ENCODE assay signal across 30 mouse cellular contexts in genomic region chr16:36469367-36469766, GRCm38 (mm10). TPM values are rescaled to one million over a fixed set of nuclear protein-coding genes. Genes with fewer than 3 reads are reported as not detected.
DNase-seq lines count a peak whose midpoint lies in the region.
"Had no signal": no experiment of that assay in that cellular context is flagged by ENCODE, and none has a peak within 500 bp of the region (broad histone marks: within the 10 kb centered on the region; RNA-seq: fewer than 3 reads in every experiment).

No protein-coding gene starts in this region.

- peak; percentile 61 for DNase-seq in heart, adult 11 months
- no peak for DNase-seq in heart, adult 9 months (ENCODE audit: low spot score in 2 of 2)
- DNase-seq in urinary bladder, adult 18-20 months (ENCODE audit: low spot score in 2 of 2), result peak; percentile 27 to 39
- no peak for DNase-seq in urinary bladder, postnatal 10 days (ENCODE audit: low spot score)
- peak; percentile 41 to 44 for DNase-seq in urinary bladder, postnatal 36 days (ENCODE audit: low spot score in 2 of 2)
- no peak for DNase-seq in gastrocnemius, postnatal 10 days
- DNase-seq in spleen, adult 12 weeks (ENCODE audit: low spot score), result no peak
- DNase-seq: cerebellum, adult 9-10 months; gastrocnemius, postnatal 14 days; right cerebral cortex, postnatal 14 days; thymus, adult 18-20 months had no signal

- H3K4me1 ChIP-seq in brown adipose tissue, adult 24 weeks (ENCODE audit: control insufficient read depth, insufficient read depth, insufficient read length, low read length), result no peaks in the 10 kb centered on the region; the same call in 1 of the 2 replicates
- H3K4me1 ChIP-seq: embryonic facial prominence, embryonic 15.5 days; limb, embryonic 15.5 days; liver, embryonic 15.5 days had no signal

- H3K27ac ChIP-seq in brown adipose tissue, adult 24 weeks (replicated peaks; ENCODE audit: low read depth, low read length), result peak overlapping the region; percentile 38
- H3K27ac ChIP-seq: embryonic facial prominence, embryonic 15.5 days; hindbrain, embryonic 13.5 days; kidney, postnatal 0 days; left cerebral cortex, adult 2 months; limb, embryonic 15.5 days; liver, embryonic 15.5 days; midbrain, embryonic 13.5 days had no signal

- H3K4me3 ChIP-seq in brown adipose tissue, adult 24 weeks (ENCODE audit: insufficient read depth, low read depth, low read length), result no peak overlapping the region
- H3K4me3 ChIP-seq: embryonic facial prominence, embryonic 15.5 days; hindbrain, embryonic 13.5 days; left cerebral cortex, adult 2 months; limb, embryonic 15.5 days; liver, embryonic 15.5 days; midbrain, embryonic 13.5 days had no signal

RNA-seq across cellular contexts. Expression of gene Stfa3, which starts 14.2 kb away (rescaled TPM):
- not detected in 2 replicates for polyA plus RNA-seq in brown adipose tissue, adult 24 weeks (2012; ENCODE audit: insufficient read depth, insufficient read length, missing spikeins)
- 1 to 10 TPM in 1 of 2 experiments, not detected in 1; 5.9 TPM for total RNA-seq in gastrocnemius, postnatal 10 days (2021)
- total RNA-seq: adrenal gland, postnatal 25 days; common myeloid progenitor, adult 5-6 weeks; ES-E14; gastrocnemius, postnatal 14 days; heart, adult 18-20 months; heart, postnatal 36 days; left cerebral cortex, adult 2 months; left cerebral cortex, postnatal 4 days had no signal
- polyA plus RNA-seq: activated CD4-positive, CD25-positive, alpha-beta regulatory T cell, adult 4 months; forebrain, embryonic 16.5 days; heart, embryonic 14.5 days; hindbrain, embryonic 13.5 days; inflammation-experienced regulatory T-cells, adult 6 months; midbrain, embryonic 13.5 days; neural tube, embryonic 11.5 days had no signal

Comparison
In these comparisons a context has a peak if more than half of its experiments do, and no peak if none do; other contexts are left out.
1. DNase-seq: peak in heart, adult 11 months (single experiment), urinary bladder, adult 18-20 months (2 of 2) and urinary bladder, postnatal 36 days (2 of 2); none in heart, adult 9 months (0 of 2), urinary bladder, postnatal 10 days (single experiment), gastrocnemius, postnatal 10 days (single experiment) and spleen, adult 12 weeks (single experiment).